Mouse (Mus musculus): ENCODE results near the gene Slc35g3.

DNA sequence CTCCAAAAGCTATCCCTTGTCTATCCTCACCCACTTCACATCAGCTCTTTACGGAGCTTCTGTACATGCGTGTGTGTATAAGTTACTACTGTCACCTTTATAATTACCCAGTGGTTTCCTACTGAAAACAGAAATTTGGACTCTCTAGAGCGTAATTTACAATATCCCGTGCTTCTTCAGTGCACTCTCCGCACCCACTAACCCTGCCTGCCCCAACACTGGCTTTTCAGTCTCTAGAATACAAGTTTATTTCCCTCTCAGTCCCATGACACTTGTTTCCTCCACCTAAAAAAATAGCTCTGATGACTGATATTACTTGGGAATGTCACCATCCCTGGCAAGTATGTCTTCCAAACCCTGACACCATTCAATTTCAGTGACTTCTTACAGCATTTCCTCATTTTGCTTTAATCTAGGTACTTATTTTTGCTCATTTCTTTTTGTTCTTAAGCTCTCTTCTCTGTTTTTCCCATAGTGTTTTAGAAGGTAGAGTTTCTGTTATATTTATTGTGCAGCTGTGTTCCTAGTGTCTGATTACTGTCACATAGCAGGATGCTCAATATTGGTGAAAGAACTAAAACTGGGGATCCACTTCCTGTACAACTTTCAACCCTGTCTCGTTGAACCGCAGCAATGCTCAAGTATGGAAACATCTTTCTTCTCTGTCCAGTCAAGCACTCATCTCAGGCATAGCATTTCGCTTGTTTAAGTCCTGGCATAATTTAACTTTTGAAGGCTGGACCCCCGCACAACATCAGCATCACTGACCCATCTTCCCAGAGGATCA is 4.3 kb downstream of the Slc35g3 start:
- TF ChIP-seq CTCF (IDR thresholded peaks at IDR 0.05) (no peak), EP300 (IDR thresholded peaks at IDR 0.05) (no peak)

All from lung, postnatal 0 days (tissue).